ENCODE assay signal across 7 mouse cellular contexts in genomic region chr1:37634658-37635057, GRCm38 (mm10).
DNase-seq lines count a peak whose midpoint lies in the region; ATAC-seq lines count a peak whose summit lies in the region.

No protein-coding gene starts in this region.

- ATAC-seq in common myeloid progenitor, adult 5-6 weeks (replicated peaks; ENCODE audit: low read depth, poor library complexity, severe bottlenecking) = peak; percentile 43; the same call in 1 of the 2 replicates

- peak; percentile 13 to 15 for DNase-seq in kidney, adult 8-10 months
- DNase-seq in kidney, adult 11 months = no peak
- DNase-seq in CD4-positive, CD25-positive, alpha-beta regulatory T cell, adult 2 months (ENCODE audit: low read depth, low spot score) = peak; percentile 73
- peak; percentile 15 for DNase-seq in MEL-GATA-1-ER (ENCODE audit: extremely low read depth, low read depth)
- peak; percentile 64 to 67 for DNase-seq in kidney, postnatal 4 days
- DNase-seq in retina, postnatal 1 day = peak; percentile 50
